Mouse (Mus musculus): Measurements from ENCODE around the gene Btn2a2. TPM values are rescaled to one million over a fixed set of nuclear protein-coding genes. Genes with fewer than 3 reads are reported as not detected.
A peak's percentile ranks its signal among the peaks of the same experiment; 100 is the strongest.

Btn2a2 gene
- polyA plus RNA-seq, 1 experiment from 2014 or later = not detected

DNA sequence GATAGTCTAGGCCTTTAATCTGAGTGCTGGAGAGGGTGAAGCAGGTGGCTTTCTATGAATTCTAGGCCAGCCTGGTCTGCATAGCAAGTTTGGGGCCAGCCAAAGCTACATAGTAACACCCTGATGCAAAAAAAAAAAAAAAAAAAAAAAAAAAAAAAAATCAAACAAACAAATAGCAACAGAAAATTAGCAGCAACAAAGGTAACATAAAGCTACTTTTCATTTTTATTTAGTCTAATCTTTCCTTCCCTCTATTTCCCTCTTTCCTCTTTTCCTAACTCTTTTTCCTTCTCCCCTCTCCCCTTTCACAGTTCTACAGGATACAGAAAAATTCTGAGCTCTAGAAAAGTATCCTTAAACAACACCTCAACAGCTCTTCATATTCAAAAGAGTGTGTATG lies 26.0 kb downstream of the Btn2a2 start:
- Histone ChIP-seq H3K27ac (ENCODE audit: low read depth, low read length) (no peak overlapping the region), H3K36me3 (ENCODE audit: control insufficient read depth, insufficient read depth, low read length) (no peaks in the 10 kb centered on the region), H3K4me3 (ENCODE audit: low read depth, low read length) (no peak overlapping the region), H3K4me1 (ENCODE audit: control insufficient read depth, insufficient read depth, low read length) (peaks cover 10% of the 10 kb centered on the region), H3K9me3 (ENCODE audit: control insufficient read depth, low read length) (no peaks in the 10 kb centered on the region), H3K9ac (replicated peaks; ENCODE audit: low read depth, low read length) (no peak overlapping the region), H3K27me3 (ENCODE audit: control insufficient read depth, insufficient read depth, low read length) (peaks cover 2% of the 10 kb centered on the region; the same call in 1 of the 2 replicates), H3K4me2 (ENCODE audit: low read depth, low read length) (no peak overlapping the region)
- ATAC-seq (ENCODE audit: low read depth) = no peak

DNA sequence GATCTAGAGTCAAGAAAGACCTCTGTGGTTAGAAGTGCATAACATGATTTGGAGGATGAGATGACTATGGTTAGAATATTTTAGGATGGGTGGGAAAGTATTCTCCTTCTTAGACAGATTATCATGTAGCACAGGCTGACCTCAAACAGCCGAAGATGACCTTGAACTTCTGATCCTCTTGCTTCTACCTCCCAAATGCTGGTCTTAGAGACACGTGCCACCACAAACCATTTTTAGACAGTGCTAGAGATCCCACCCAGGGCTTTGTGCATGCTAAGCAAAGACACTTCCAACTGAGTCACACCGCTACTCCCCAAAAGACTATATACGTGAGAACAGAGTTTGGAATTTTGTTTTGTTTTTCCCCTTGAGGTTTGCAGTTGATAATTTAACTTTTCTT lies 26.6 kb downstream of the Btn2a2 start:
- Histone ChIP-seq H3K9me3 (ENCODE audit: control insufficient read depth, low read length) (no peaks in the 10 kb centered on the region), H3K4me2 (ENCODE audit: low read depth, low read length) (no peak overlapping the region), H3K36me3 (ENCODE audit: control insufficient read depth, insufficient read depth, low read length) (no peaks in the 10 kb centered on the region), H3K27me3 (ENCODE audit: control insufficient read depth, insufficient read depth, low read length) (peaks cover 2% of the 10 kb centered on the region; the same call in 1 of the 2 replicates), H3K9ac (replicated peaks; ENCODE audit: low read depth, low read length) (no peak overlapping the region), H3K4me1 (ENCODE audit: control insufficient read depth, insufficient read depth, low read length) (peaks cover 10% of the 10 kb centered on the region), H3K27ac (ENCODE audit: low read depth, low read length) (no peak overlapping the region), H3K4me3 (ENCODE audit: low read depth, low read length) (no peak overlapping the region)
- no peak for ATAC-seq (ENCODE audit: low read depth)
- 88% methylated on average over 4 of the region's 4 CpGs for WGBS

DNA sequence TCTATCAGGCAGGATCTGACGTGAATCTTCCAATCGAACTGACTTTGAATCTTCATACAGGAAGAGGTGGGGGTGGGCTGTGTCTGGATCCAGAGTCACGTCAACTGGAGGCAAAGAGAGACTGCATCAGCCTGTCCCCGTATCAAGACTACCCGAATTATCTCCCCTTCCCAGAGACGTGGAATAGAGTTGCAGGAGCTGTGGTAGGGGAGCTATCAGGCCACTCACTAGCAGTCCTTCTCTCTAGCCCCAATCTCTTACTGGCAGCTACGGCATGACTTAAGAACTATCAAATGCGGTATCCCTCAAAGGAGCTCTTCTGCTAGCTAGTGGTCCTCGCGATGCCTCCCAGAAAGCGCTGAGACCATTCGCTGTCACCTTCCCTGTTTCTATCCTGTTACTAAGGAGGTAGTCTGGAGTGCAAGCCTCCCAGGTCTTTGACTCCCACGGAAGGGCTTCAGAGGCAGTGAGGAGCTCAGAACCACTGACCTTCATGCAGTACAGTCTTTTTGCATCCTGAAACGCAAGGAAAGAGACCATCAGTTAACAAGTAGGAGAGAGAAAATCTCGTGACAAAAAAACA lies 29.3 kb downstream of the Btn2a2 start:
- Histone ChIP-seq H3K9ac (replicated peaks; ENCODE audit: low read depth, low read length) (no peak overlapping the region), H3K4me3 (ENCODE audit: low read depth, low read length) (no peak overlapping the region), H3K9me3 (ENCODE audit: control insufficient read depth, low read length) (no peaks in the 10 kb centered on the region), H3K4me1 (ENCODE audit: control insufficient read depth, insufficient read depth, low read length) (peaks cover 2% of the 10 kb centered on the region; the same call in 1 of the 2 replicates), H3K36me3 (ENCODE audit: control insufficient read depth, insufficient read depth, low read length) (no peaks in the 10 kb centered on the region), H3K27ac (ENCODE audit: low read depth, low read length) (no peak overlapping the region), H3K4me2 (ENCODE audit: low read depth, low read length) (no peak overlapping the region), H3K27me3 (ENCODE audit: control insufficient read depth, insufficient read depth, low read length) (no peaks in the 10 kb centered on the region; the same call in 1 of the 2 replicates)
- WGBS = 20% methylated on average over 15 of the region's 15 CpGs
- ATAC-seq (ENCODE audit: low read depth) = no peak

DNA sequence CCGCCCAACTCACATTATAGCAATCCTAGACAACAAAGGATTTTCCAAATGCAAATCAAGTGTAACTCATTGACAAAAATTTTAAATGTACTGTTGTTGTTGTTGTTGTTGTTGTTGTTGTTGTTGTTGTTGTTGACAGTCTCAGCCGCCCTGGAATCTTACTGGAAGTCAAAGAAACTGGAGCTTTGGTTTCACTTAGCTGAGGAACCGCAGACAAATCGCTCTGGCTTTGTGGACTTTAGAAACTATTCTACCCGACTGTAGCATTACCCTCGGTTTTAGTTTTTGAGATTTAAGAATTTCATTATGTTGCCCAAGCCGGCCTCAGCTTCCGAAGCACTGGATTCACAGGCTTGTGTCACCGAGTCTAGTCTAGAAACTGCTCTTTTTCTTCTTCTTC lies 34.7 kb downstream of the Btn2a2 start:
- H3K4me2 ChIP-seq (ENCODE audit: low read depth, low read length) = peak overlapping the region; percentile 56
- no peaks in the 10 kb centered on the region for H3K27me3 ChIP-seq (ENCODE audit: control insufficient read depth, insufficient read depth, low read length)
- no peaks in the 10 kb centered on the region for H3K9me3 ChIP-seq (ENCODE audit: control insufficient read depth, low read length)
- no peak for ATAC-seq (ENCODE audit: low read depth)
- H3K9ac ChIP-seq (replicated peaks; ENCODE audit: low read depth, low read length) = peak overlapping the region; percentile 39; the same call in 1 of the 2 replicates
- H3K4me1 ChIP-seq (ENCODE audit: control insufficient read depth, insufficient read depth, low read length) = no peaks in the 10 kb centered on the region
- WGBS = 2% methylated on average over 9 of the region's 9 CpGs
- no peaks in the 10 kb centered on the region for H3K36me3 ChIP-seq (ENCODE audit: control insufficient read depth, insufficient read depth, low read length)
- no peak overlapping the region for H3K27ac ChIP-seq (ENCODE audit: low read depth, low read length)
- peak overlapping the region; percentile 62 for H3K4me3 ChIP-seq (ENCODE audit: low read depth, low read length)

DNA sequence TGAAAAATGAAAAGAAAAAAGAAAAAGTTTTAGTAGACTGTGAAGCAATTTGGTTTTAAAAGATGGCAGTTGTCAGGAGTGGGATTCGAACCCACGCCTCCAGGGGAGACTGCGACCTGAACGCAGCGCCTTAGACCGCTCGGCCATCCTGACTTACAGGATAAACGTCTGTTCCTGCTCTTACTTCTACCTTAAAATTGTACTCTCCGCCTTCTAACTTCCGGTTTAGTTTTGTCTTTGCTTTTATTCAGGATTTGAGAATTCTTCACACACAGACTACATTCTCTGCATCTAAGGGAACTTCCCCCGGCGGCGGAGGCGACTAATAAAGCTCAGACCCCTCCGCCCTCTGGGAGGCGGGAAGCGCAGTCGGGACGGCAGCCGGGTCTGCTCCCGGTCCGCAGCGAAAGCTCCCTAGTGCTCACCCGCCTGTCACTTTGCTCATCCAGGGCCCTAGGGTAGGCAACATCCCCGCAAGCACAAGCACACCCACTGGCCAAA lies 35.2 kb downstream of the Btn2a2 start:
- H3K27me3 ChIP-seq (ENCODE audit: control insufficient read depth, insufficient read depth, low read length) = no peaks in the 10 kb centered on the region
- no peak overlapping the region for H3K27ac ChIP-seq (ENCODE audit: low read depth, low read length)
- peak overlapping the region; percentile 62 for H3K4me3 ChIP-seq (ENCODE audit: low read depth, low read length)
- peak; percentile 93 for ATAC-seq (ENCODE audit: low read depth)
- peak overlapping the region; percentile 39 for H3K9ac ChIP-seq (replicated peaks; ENCODE audit: low read depth, low read length)
- H3K4me2 ChIP-seq (ENCODE audit: low read depth, low read length) = peak overlapping the region; percentile 56
- H3K9me3 ChIP-seq (ENCODE audit: control insufficient read depth, low read length) = no peaks in the 10 kb centered on the region
- no peaks in the 10 kb centered on the region for H3K4me1 ChIP-seq (ENCODE audit: control insufficient read depth, insufficient read depth, low read length)
- H3K36me3 ChIP-seq (ENCODE audit: control insufficient read depth, insufficient read depth, low read length) = no peaks in the 10 kb centered on the region
- WGBS = under 1% methylated on average over 25 of the region's 25 CpGs

DNA sequence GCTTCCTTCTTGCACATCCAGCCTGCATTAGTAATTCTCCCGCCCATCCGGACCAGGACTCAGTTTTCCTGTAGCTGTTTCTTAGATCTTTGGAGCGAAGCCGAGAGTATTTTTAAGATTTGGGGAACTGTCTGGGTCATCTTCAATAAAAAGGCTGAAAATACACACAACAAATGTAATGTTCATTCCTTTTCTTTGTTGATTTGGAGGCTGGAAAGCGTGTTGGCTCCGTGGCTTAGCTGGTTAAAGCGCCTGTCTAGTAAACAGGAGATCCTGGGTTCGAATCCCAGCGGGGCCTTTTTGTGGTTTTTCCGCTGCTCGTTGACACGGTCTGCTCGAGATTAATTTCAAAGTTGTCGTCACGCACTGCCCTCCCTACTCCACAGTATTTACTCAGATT lies 38.3 kb downstream of the Btn2a2 start:
- H3K36me3 ChIP-seq (ENCODE audit: control insufficient read depth, insufficient read depth, low read length) = no peaks in the 10 kb centered on the region

DNA sequence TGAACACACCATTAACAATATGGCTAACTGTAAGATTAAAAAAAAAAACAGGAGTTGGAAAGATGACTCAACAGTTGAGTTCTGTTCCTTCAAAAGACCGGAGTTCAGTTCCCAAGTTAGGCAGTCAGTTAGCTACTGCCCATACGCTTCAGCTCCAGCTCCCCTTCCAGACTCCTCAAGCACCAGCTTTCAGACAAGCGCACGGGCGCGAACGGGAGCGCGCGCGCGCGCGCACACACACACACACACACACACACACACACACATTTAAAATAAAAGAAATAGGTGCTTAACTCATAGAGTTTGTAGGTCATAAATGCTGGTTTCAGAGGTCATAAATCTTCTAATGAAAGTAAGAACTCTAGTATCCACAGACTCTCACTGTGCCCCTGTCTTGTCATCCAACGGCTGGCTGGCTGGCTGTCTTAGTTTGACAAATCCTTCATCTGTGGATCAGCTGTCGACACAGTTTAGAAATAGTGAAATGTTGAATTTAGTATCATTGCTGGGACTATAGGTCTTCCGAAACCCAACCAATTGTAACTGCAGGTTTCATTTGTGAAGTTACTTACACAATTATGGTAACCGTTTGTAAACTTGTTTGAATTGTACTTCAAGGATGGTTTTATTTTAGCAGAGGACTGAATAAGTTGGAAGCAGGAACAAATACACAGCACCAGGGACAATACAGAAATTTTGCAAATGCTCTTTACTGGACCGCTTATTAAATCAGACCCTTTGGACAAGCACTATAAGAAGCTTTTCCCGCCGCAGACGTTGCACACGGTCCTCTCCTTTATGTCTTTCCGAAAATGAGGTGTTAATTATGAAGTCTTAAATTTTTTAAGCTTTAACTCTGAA lies 39.2 kb downstream of the Btn2a2 start:
- Histone ChIP-seq H3K36me3 (ENCODE audit: control insufficient read depth, insufficient read depth, low read length) (no peaks in the 10 kb centered on the region), H3K9me3 (ENCODE audit: control insufficient read depth, low read length) (no peaks in the 10 kb centered on the region), H3K4me3 (ENCODE audit: low read depth, low read length) (peak overlapping the region; percentile 53), H3K9ac (replicated peaks; ENCODE audit: low read depth, low read length) (peak overlapping the region; percentile 53; the same call in 1 of the 2 replicates), H3K4me2 (ENCODE audit: low read depth, low read length) (peak overlapping the region; percentile 83), H3K27me3 (ENCODE audit: control insufficient read depth, insufficient read depth, low read length) (no peaks in the 10 kb centered on the region), H3K27ac (ENCODE audit: low read depth, low read length) (no peak overlapping the region), H3K4me1 (ENCODE audit: control insufficient read depth, insufficient read depth, low read length) (peaks cover 4% of the 10 kb centered on the region)
- ATAC-seq (ENCODE audit: low read depth) = no peak
- WGBS = 1% methylated on average over 24 of the region's 24 CpGs

More for the DNA sequence above, 38.3 kb downstream of the Btn2a2 start:
- no peaks in the 10 kb centered on the region for H3K4me1 ChIP-seq (ENCODE audit: control insufficient read depth, insufficient read depth, low read length)
- H3K9ac ChIP-seq (replicated peaks; ENCODE audit: low read depth, low read length) = peak overlapping the region; percentile 53
- no peaks in the 10 kb centered on the region for H3K27me3 ChIP-seq (ENCODE audit: control insufficient read depth, insufficient read depth, low read length)
- ATAC-seq (ENCODE audit: low read depth) = peak; percentile 44; the same call in 1 of the 2 replicates
- H3K4me2 ChIP-seq (ENCODE audit: low read depth, low read length) = peak overlapping the region; percentile 83
- H3K27ac ChIP-seq (ENCODE audit: low read depth, low read length) = peak overlapping the region; percentile 63; the same call in 1 of the 2 replicates
- WGBS = under 1% methylated on average over 15 of the region's 15 CpGs
- H3K4me3 ChIP-seq (ENCODE audit: low read depth, low read length) = peak overlapping the region; percentile 53
- H3K9me3 ChIP-seq (ENCODE audit: control insufficient read depth, low read length) = no peaks in the 10 kb centered on the region

DNA sequence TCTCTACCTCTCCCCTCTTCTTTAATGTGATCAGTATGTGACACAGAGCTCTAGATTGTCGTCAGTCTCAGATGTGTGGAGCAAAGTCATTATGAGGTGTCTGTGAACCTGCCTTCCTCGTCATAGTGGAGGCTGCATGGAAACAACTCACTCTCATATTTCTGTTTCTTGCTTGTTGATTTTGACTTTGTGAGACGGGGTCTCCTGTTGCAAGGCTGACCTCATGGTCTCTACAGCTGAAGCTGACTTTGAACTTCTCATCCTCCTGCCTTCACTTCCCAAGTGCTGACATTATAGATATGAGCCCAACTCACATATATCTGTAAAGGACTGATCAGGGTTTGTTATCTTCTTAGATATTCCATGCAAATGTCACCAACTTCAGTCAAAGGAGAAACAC lies 39.9 kb downstream of the Btn2a2 start:
- Histone ChIP-seq H3K27ac (ENCODE audit: low read depth, low read length) (no peak overlapping the region), H3K9me3 (ENCODE audit: control insufficient read depth, low read length) (no peaks in the 10 kb centered on the region), H3K4me1 (ENCODE audit: control insufficient read depth, insufficient read depth, low read length) (peaks cover 7% of the 10 kb centered on the region), H3K36me3 (ENCODE audit: control insufficient read depth, insufficient read depth, low read length) (no peaks in the 10 kb centered on the region), H3K4me2 (ENCODE audit: low read depth, low read length) (peak overlapping the region; percentile 83), H3K4me3 (ENCODE audit: low read depth, low read length) (peak overlapping the region; percentile 53; the same call in 1 of the 2 replicates), H3K9ac (replicated peaks; ENCODE audit: low read depth, low read length) (no peak overlapping the region), H3K27me3 (ENCODE audit: control insufficient read depth, insufficient read depth, low read length) (no peaks in the 10 kb centered on the region)
- no peak for ATAC-seq (ENCODE audit: low read depth)
- WGBS = 63% methylated on average over 3 of the region's 3 CpGs

DNA sequence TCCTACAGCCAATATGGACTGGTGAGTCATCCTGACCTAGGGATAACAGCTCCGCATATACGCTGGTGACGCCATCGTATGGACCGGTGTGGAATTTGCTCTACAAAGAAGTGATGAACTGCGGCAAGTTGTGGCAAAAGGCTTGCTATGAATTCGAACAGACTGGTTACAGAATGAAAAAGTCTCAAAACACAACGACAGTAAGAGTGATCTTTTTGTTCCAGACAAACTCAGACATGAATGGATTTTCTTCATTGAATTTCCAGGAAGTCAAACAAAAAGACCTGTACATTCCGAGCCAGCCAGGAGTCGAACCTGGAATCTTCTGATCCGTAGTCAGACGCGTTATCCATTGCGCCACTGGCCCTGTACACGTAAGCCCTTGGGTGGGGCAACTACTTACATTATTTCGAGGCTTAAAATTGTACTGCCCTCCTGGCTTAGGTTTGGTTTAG lies 42.1 kb downstream of the Btn2a2 start:
- H3K9me3 ChIP-seq (ENCODE audit: control insufficient read depth, low read length) = no peaks in the 10 kb centered on the region
- peak overlapping the region; percentile 43 for H3K9ac ChIP-seq (replicated peaks; ENCODE audit: low read depth, low read length)
- H3K4me3 ChIP-seq (ENCODE audit: low read depth, low read length) = peak overlapping the region; percentile 75
- no peaks in the 10 kb centered on the region for H3K36me3 ChIP-seq (ENCODE audit: control insufficient read depth, insufficient read depth, low read length)
- peak; percentile 86 for ATAC-seq (ENCODE audit: low read depth)
- peak overlapping the region; percentile 75 for H3K4me2 ChIP-seq (ENCODE audit: low read depth, low read length)
- H3K4me1 ChIP-seq (ENCODE audit: control insufficient read depth, insufficient read depth, low read length) = peaks cover 7% of the 10 kb centered on the region
- under 1% methylated on average over 16 of the region's 16 CpGs for WGBS
- peak overlapping the region; percentile 98 for H3K27ac ChIP-seq (ENCODE audit: low read depth, low read length)
- H3K27me3 ChIP-seq (ENCODE audit: control insufficient read depth, insufficient read depth, low read length) = no peaks in the 10 kb centered on the region
